Mouse (Mus musculus) CH12.LX (cell line): ENCODE data around the gene Akp3. TPM values are rescaled to one million over a fixed set of nuclear protein-coding genes. Genes with fewer than 3 reads are reported as not detected.

Source experiments
- DNase-seq: peaks from one replicate; pipeline ENCODE4 v3.0.0-alpha.2; 2013; ENCODE audit errors: extremely low read depth
- H3K27ac ChIP-seq: 2 replicates; pipeline ENCODE4 v1.5.1; 2012; ENCODE audit warnings: low read depth, mild to moderate bottlenecking, control low read depth, moderate library complexity; ENCODE audit not compliant: insufficient read depth
- H3K27me3 ChIP-seq: replicated peaks from 2 replicates; pipeline ENCODE3; 2012; ENCODE audit warnings: inconsistent platforms
- H3K36me3 ChIP-seq, 2 experiments: replicated peaks in 1 of 2; 2 replicates each; pipeline versions ENCODE3 to v1.6.1; 2012; ENCODE audit warnings: inconsistent platforms in 1 of 2, low read length in 1 of 2, mild to moderate bottlenecking in 1 of 2, mixed read lengths in 1 of 2, moderate library complexity in 1 of 2; ENCODE audit not compliant: control insufficient read depth in 1 of 2, insufficient read depth in 1 of 2
- H3K4me1 ChIP-seq, 2 experiments: 2 replicates each; pipeline ENCODE4 v1.6.1; 2012; ENCODE audit warnings: inconsistent platforms in 1 of 2, moderate library complexity in 1 of 2; ENCODE audit not compliant: insufficient read depth in 2 of 2, control insufficient read depth in 1 of 2
- H3K4me2 ChIP-seq: 2 replicates; pipeline ENCODE4 v1.6.1; 2012; ENCODE audit warnings: low read depth, mild to moderate bottlenecking, control low read depth; ENCODE audit not compliant: poor library complexity, insufficient read depth, severe bottlenecking
- H3K4me3 ChIP-seq, 3 experiments: fragments of 150-350 bp in 1 of 3; sonication (generic) in 1 of 3; replicated peaks in 1 of 3; 2 replicates each; pipeline versions ENCODE3 to v1.5.1; 2011 to 2012; ENCODE audit warnings: low read depth in 2 of 3, low read length in 2 of 3, mild to moderate bottlenecking in 2 of 3, moderate library complexity in 2 of 3, control low read depth in 1 of 3, improper control_type of control experiment in 1 of 3, inconsistent platforms in 1 of 3, mixed read lengths in 1 of 3; ENCODE audit not compliant: poor library complexity in 1 of 3
- H3K79me2 ChIP-seq: replicated peaks from 2 replicates; pipeline ENCODE4 v1.6.1; 2012; ENCODE audit warnings: mild to moderate bottlenecking, moderate library complexity; ENCODE audit not compliant: control insufficient read depth, poor library complexity, insufficient read depth, severe bottlenecking; ENCODE audit errors: extremely low read depth
- H3K9ac ChIP-seq: 2 replicates; pipeline ENCODE4 v1.6.1; 2012; ENCODE audit warnings: low read depth, mild to moderate bottlenecking, control low read depth, moderate library complexity; ENCODE audit not compliant: insufficient read depth
- H3K9me3 ChIP-seq: replicated peaks from 2 replicates; pipeline ENCODE3; 2012; ENCODE audit warnings: low read length, inconsistent platforms, mixed read lengths
- CHD2 ChIP-seq: IDR thresholded peaks from 2 replicates; pipeline ENCODE4 v1.6.1; 2011; ENCODE audit warnings: low read length, improper control_type of control experiment
- CTCF ChIP-seq, 2 experiments: IDR thresholded peaks in 1 of 2; conservative IDR thresholded peaks in 1 of 2; 2 replicates each; pipeline ENCODE4 v1.5.1; 2011 to 2012; ENCODE audit warnings: low read depth in 2 of 2, low read length in 2 of 2, improper control_type of control experiment in 1 of 2, inconsistent platforms in 1 of 2, mild to moderate bottlenecking in 1 of 2, moderate library complexity in 1 of 2
- E2F4 ChIP-seq: IDR thresholded peaks from 2 replicates; pipeline ENCODE4 v1.6.1; 2011; ENCODE audit warnings: low read depth, low read length, improper control_type of control experiment; ENCODE audit not compliant: insufficient replicate concordance
- ELF1 ChIP-seq: IDR thresholded peaks from 2 replicates; pipeline ENCODE4 v1.6.1; 2014; ENCODE audit warnings: low read depth, mild to moderate bottlenecking, inconsistent platforms, low read length, improper control_type of control experiment
- EP300 ChIP-seq: IDR thresholded peaks from 2 replicates; pipeline ENCODE4 v1.6.1; 2011; ENCODE audit warnings: low read length, improper control_type of control experiment
- ETS1 ChIP-seq: conservative IDR thresholded peaks from 2 replicates; pipeline ENCODE4 v1.6.1; 2012; ENCODE audit warnings: low read depth, mild to moderate bottlenecking, inconsistent platforms, low read length, improper control_type of control experiment, moderate library complexity
- HCFC1 ChIP-seq: IDR thresholded peaks from 2 replicates; pipeline ENCODE4 v1.6.1; 2012; ENCODE audit warnings: low read depth, mild to moderate bottlenecking, inconsistent platforms, low read length, improper control_type of control experiment
- IRF4 ChIP-seq: IDR thresholded peaks from 2 replicates; pipeline ENCODE4 v1.6.1; 2014; ENCODE audit warnings: low read depth, mild to moderate bottlenecking, inconsistent platforms, low read length, improper control_type of control experiment
- JUN ChIP-seq: IDR thresholded peaks from 2 replicates; pipeline ENCODE4 v1.6.1; 2011; ENCODE audit warnings: low read depth, mild to moderate bottlenecking, low read length, improper control_type of control experiment, moderate library complexity; ENCODE audit not compliant: insufficient read depth
- JUND ChIP-seq: conservative IDR thresholded peaks from 2 replicates; pipeline ENCODE4 v1.6.1; 2011; ENCODE audit warnings: low read depth, low read length, improper control_type of control experiment
- KAT2A ChIP-seq: IDR thresholded peaks from 2 replicates; pipeline ENCODE4 v1.6.1; 2012; ENCODE audit warnings: low read length, improper control_type of control experiment, inconsistent platforms; ENCODE audit not compliant: insufficient replicate concordance
- MAFK ChIP-seq: IDR thresholded peaks from 2 replicates; pipeline ENCODE4 v1.6.1; 2011; ENCODE audit warnings: low read length, improper control_type of control experiment; ENCODE audit not compliant: insufficient replicate concordance
- MXI1 ChIP-seq: IDR thresholded peaks from 2 replicates; pipeline ENCODE4 v1.6.1; 2011; ENCODE audit warnings: mild to moderate bottlenecking, low read depth, low read length, improper control_type of control experiment
- MYC ChIP-seq: IDR thresholded peaks from 2 replicates; pipeline ENCODE4 v1.6.1; 2011; ENCODE audit warnings: low read depth, mild to moderate bottlenecking, improper control_type of control experiment, low read length
- NELFE ChIP-seq: IDR thresholded peaks from 2 replicates; pipeline ENCODE4 v1.6.1; 2011; ENCODE audit warnings: low read depth, low read length, improper control_type of control experiment
- POLR2A ChIP-seq: IDR thresholded peaks from 2 replicates; pipeline ENCODE4 v1.6.1; 2011; ENCODE audit warnings: low read depth, mild to moderate bottlenecking, improper control_type of control experiment, low read length
- POLR2AphosphoS2 ChIP-seq: IDR thresholded peaks from 2 replicates; pipeline ENCODE4 v1.6.1; 2011; ENCODE audit warnings: low read depth, low read length, improper control_type of control experiment
- RAD21 ChIP-seq: IDR thresholded peaks from 2 replicates; pipeline ENCODE4 v1.6.1; 2011; ENCODE audit warnings: low read depth, mild to moderate bottlenecking, low read length, improper control_type of control experiment, moderate library complexity
- RCOR1 ChIP-seq: conservative IDR thresholded peaks from 2 replicates; pipeline ENCODE4 v1.6.1; 2012; ENCODE audit warnings: low read depth, mild to moderate bottlenecking, inconsistent platforms, low read length, improper control_type of control experiment
- SMC3 ChIP-seq: IDR thresholded peaks from 2 replicates; pipeline ENCODE4 v1.6.1; 2011; ENCODE audit warnings: low read depth, low read length, improper control_type of control experiment
- TBP ChIP-seq: conservative IDR thresholded peaks from 2 replicates; pipeline ENCODE4 v1.6.1; 2011; ENCODE audit warnings: low read depth, low read length, improper control_type of control experiment
- UBTF ChIP-seq: IDR thresholded peaks from 2 replicates; pipeline ENCODE4 v1.6.1; 2012; ENCODE audit warnings: low read depth, mild to moderate bottlenecking, inconsistent platforms, low read length, improper control_type of control experiment, moderate library complexity
- ZMIZ1 ChIP-seq: IDR thresholded peaks from 2 replicates; pipeline ENCODE4 v1.6.1; 2012; ENCODE audit warnings: low read depth, mild to moderate bottlenecking, inconsistent platforms, low read length, improper control_type of control experiment
- ZNF384 ChIP-seq: IDR thresholded peaks from 2 replicates; pipeline ENCODE4 v1.6.1; 2012; ENCODE audit warnings: low read depth, low read length, improper control_type of control experiment, inconsistent platforms
- dilution Hi-C: fragments of 300-500 bp; cut with MboI; formaldehyde crosslinking; loops from 2 replicates; pipeline ENCODE4 v1.14.3; 2020; ENCODE audit warnings: low sequenced_read_pairs; ENCODE audit not compliant: extremely low pct_unique_long_range_greater_than_20kb, extremely low pct_ligation_motif_present
- in situ Hi-C: fragments of 300-500 bp; cut with MboI; formaldehyde crosslinking; loops from 3 replicates; pipeline ENCODE4 v1.14.3; 2019; ENCODE audit warnings: low sequenced_read_pairs, low pct_ligation_motif_present, low pct_unique_long_range_greater_than_20kb, mixed read lengths
- polyA plus RNA-seq: library from polyadenylated mRNA; unstranded; fragments of >175 nt; gene quantifications from 2 replicates; pipeline ENCODE4 v1.2.1, GENCODE M21; 2012; ENCODE audit warnings: low read depth; ENCODE audit not compliant: insufficient read length
- total RNA-seq, 2 experiments: library from RNA; depleted of rRNA; stranded (reverse); fragments of 300-350 nt in 1 of 2; fragments of >200 nt in 1 of 2; gene quantifications; 2 replicates each; pipeline ENCODE4 v1.2.3; 2012 to 2014

Akp3 gene
- total and polyA plus RNA-seq, 3 experiments: not detected

- TF ChIP-seq CTCF (conservative IDR thresholded peaks at IDR 0.05 in 1 of 2, IDR thresholded peaks at IDR 0.05 in 1 of 2; ENCODE audit: low read depth in 2 of 2, low read length in 2 of 2): no peak
- TF ChIP-seq IRF4: no peak
- TF ChIP-seq POLR2A: no peak
- TF ChIP-seq CHD2: no peak
- TF ChIP-seq RAD21: no peak
- no peak for TF ChIP-seq MYC
- no peak for TF ChIP-seq EP300
- TF ChIP-seq RCOR1: no peak
- TF ChIP-seq ELF1: no peak
- TF ChIP-seq ZMIZ1: no peak
- TF ChIP-seq E2F4: no peak
- TF ChIP-seq UBTF: no peak
- TF ChIP-seq, all 38 proteins: peak for 0
- dilution Hi-C loops (no loop called here), in situ Hi-C loops (no loop called here)
- Histone ChIP-seq H3K27me3 (peaks cover 68% of the 10 kb centered on the region), H3K4me1 (no peaks in the 10 kb centered on the region), H3K9ac (no peak overlapping the region), H3K4me2 (no peak overlapping the region), H3K36me3 (no peaks in the 10 kb centered on the region), H3K9me3 (no peaks in the 10 kb centered on the region), H3K4me3 (no peak overlapping the region), H3K27ac (no peak overlapping the region), H3K79me2 (no peaks in the 10 kb centered on the region)
- no peak for DNase-seq
Measured at GRCm38 (mm10) chr1:87164796-87165184, 40.0 kb downstream of the Akp3 start.

GRCm38 (mm10) chr1:87170458-87170857 lies 45.7 kb downstream of the Akp3 start:
- no peak overlapping the region for H3K4me3 ChIP-seq
- no peaks in the 10 kb centered on the region for H3K9me3 ChIP-seq
- TF ChIP-seq JUND (no peak), MAFK (no peak), HCFC1 (no peak), JUN (no peak), CHD2 (no peak), IRF4 (no peak), TBP (no peak), ZNF384 (no peak), POLR2AphosphoS2 (no peak), ETS1 (no peak), MXI1 (no peak), NELFE (no peak), SMC3 (no peak), KAT2A (no peak)
- DNase-seq: no peak
- H3K9ac ChIP-seq: no peak overlapping the region
- in situ Hi-C loops (no loop called here), dilution Hi-C loops (no loop called here)
- H3K36me3 ChIP-seq: no peaks in the 10 kb centered on the region
- no peaks in the 10 kb centered on the region for H3K79me2 ChIP-seq
- H3K27me3 ChIP-seq: peaks cover 82% of the 10 kb centered on the region
- no peak overlapping the region for H3K4me2 ChIP-seq
- H3K27ac ChIP-seq: no peak overlapping the region
- H3K4me1 ChIP-seq: peaks cover 0 to 2% of the 10 kb centered on the region in 2 experiments; a peak in 1 of 4 replicates
